Mouse (Mus musculus) liver, embryonic 11.5 days (tissue): Measurements from ENCODE around the gene Chadl. TPM values are rescaled to one million over a fixed set of nuclear protein-coding genes. Genes with fewer than 3 reads are reported as not detected.

Experiments
- ATAC-seq: fragments of 200-750 bp; cut with Nextera tagmentation; replicated peaks from 2 replicates; pipeline ENCODE4 v1.8.0; 2017; ENCODE audit warnings: moderate number of reproducible peaks, mild to moderate bottlenecking, moderate TSS enrichment, moderate library complexity; ENCODE audit not compliant: low FRiP score
- DNase-seq: peaks from one replicate; pipeline ENCODE4 v3.0.0-alpha.2; 2017; ENCODE audit warnings: low spot score
- H3K27ac ChIP-seq: fragments of 300-500 bp; sonication (generic); 2 replicates; pipeline ENCODE4 v1.5.1; 2014; ENCODE audit warnings: mild to moderate bottlenecking, low read depth, low read length, control low read depth
- H3K27me3 ChIP-seq: fragments of 300-500 bp; sonication (generic); replicated peaks from 2 replicates; pipeline ENCODE4 v1.6.1; 2014; ENCODE audit warnings: low read length, mixed read lengths; ENCODE audit not compliant: control insufficient read depth, insufficient read depth
- H3K36me3 ChIP-seq: fragments of 300-500 bp; sonication (generic); 2 replicates; pipeline ENCODE4 v1.6.1; 2014; ENCODE audit warnings: mild to moderate bottlenecking, low read length, moderate library complexity, mixed read lengths; ENCODE audit not compliant: control insufficient read depth, insufficient read depth
- H3K4me1 ChIP-seq: fragments of 300-500 bp; sonication (generic); replicated peaks from 2 replicates; pipeline ENCODE4 v1.6.1; 2014; ENCODE audit warnings: low read length, mixed read lengths; ENCODE audit not compliant: control insufficient read depth, insufficient read depth
- H3K4me2 ChIP-seq: fragments of 300-500 bp; sonication (generic); 2 replicates; pipeline ENCODE4 v1.6.1; 2014; ENCODE audit warnings: mild to moderate bottlenecking, control low read depth, moderate library complexity
- H3K4me3 ChIP-seq: fragments of 300-500 bp; sonication (generic); 2 replicates; pipeline ENCODE4 v1.5.1; 2014; ENCODE audit warnings: low read depth, low read length, control low read depth
- H3K9ac ChIP-seq: fragments of 300-500 bp; sonication (generic); 2 replicates; pipeline ENCODE4 v1.6.1; 2014; ENCODE audit warnings: low read depth, low read length, control low read depth
- H3K9me3 ChIP-seq: fragments of 300-500 bp; sonication (generic); 2 replicates; pipeline ENCODE4 v1.6.1; 2016; ENCODE audit warnings: low read length, inconsistent platforms, mixed read lengths; ENCODE audit not compliant: control insufficient read depth
- WGBS: fragments of 180-500 bp; shearing (Covaris S2); extraction: QIAGEN DNeasy Blood & Tissue Kit; methylation state at CpG from one replicate; pipeline ENCODE4 v1.1.7; 2014; 5-methylcytosine and 5-hydroxymethylcytosine counted together
- polyA plus RNA-seq: library from polyadenylated mRNA; unstranded; fragments of >200 nt; fragmentation: Nextera tagmentation; extraction: Ambion mirVana; gene quantifications from 2 replicates; pipeline ENCODE4 v1.2.1, GENCODE M21; 2014

Chadl gene
- polyA plus RNA-seq, 1 experiment from 2014 or later = 1.5 TPM

- Histone ChIP-seq H3K9me3 (no peaks in the 10 kb centered on the region), H3K27me3 (peaks cover 50% of the 10 kb centered on the region), H3K4me2 (peak overlapping the region; percentile 71), H3K27ac (no peak overlapping the region), H3K36me3 (no peaks in the 10 kb centered on the region), H3K4me1 (peaks cover 10% of the 10 kb centered on the region; the same call in 1 of the 2 replicates), H3K4me3 (peak overlapping the region; percentile 47), H3K9ac (peak overlapping the region; percentile 15)
- ATAC-seq = peak; percentile 72
- 2% methylated on average over 91 of the region's 107 CpGs for WGBS
- DNase-seq = peak; percentile 83
These were observed 2.9 kb downstream of the Chadl start for GRCm38 (mm10) chr15:81693967-81694881.

GRCm38 (mm10) chr15:81693366-81693966, 3.6 kb downstream of the Chadl start:
- no peak; the same call in 1 of the 2 replicates for ATAC-seq
- Histone ChIP-seq H3K9me3 (no peaks in the 10 kb centered on the region), H3K9ac (peak overlapping the region; percentile 15; the same call in 1 of the 2 replicates), H3K36me3 (no peaks in the 10 kb centered on the region), H3K4me2 (peak overlapping the region; percentile 71), H3K27ac (no peak overlapping the region), H3K27me3 (peaks cover 50% of the 10 kb centered on the region), H3K4me1 (peaks cover 10% of the 10 kb centered on the region; the same call in 1 of the 2 replicates), H3K4me3 (peak overlapping the region; percentile 47)
- DNase-seq = no peak
- 8% methylated on average over 41 of the region's 41 CpGs for WGBS

GRCm38 (mm10) chr15:81680301-81680805, 16.7 kb downstream of the Chadl start:
- 89% methylated on average over 4 of the region's 4 CpGs for WGBS

GRCm38 (mm10) chr15:81676637-81677036, 20.4 kb downstream of the Chadl start:
- peaks cover 13% of the 10 kb centered on the region for H3K36me3 ChIP-seq
- 88% methylated on average over 3 of the region's 3 CpGs for WGBS

More at GRCm38 (mm10) chr15:81680301-81680805, 16.7 kb downstream of the Chadl start:
- DNase-seq (no peak), ATAC-seq (no peak)
- Histone ChIP-seq H3K4me2 (no peak overlapping the region), H3K36me3 (peaks cover 39% of the 10 kb centered on the region), H3K9me3 (no peaks in the 10 kb centered on the region), H3K9ac (no peak overlapping the region), H3K4me1 (no peaks in the 10 kb centered on the region), H3K27ac (no peak overlapping the region), H3K27me3 (no peaks in the 10 kb centered on the region), H3K4me3 (no peak overlapping the region)

GRCm38 (mm10) chr15:81670231-81670640, 26.9 kb downstream of the Chadl start:
- H3K9ac ChIP-seq = no peak overlapping the region
- no peaks in the 10 kb centered on the region; the same call in 1 of the 2 replicates for H3K4me1 ChIP-seq
- no peak overlapping the region for H3K4me2 ChIP-seq
- no peak overlapping the region for H3K27ac ChIP-seq
- 86% methylated on average over 4 of the region's 4 CpGs for WGBS
- H3K9me3 ChIP-seq = no peaks in the 10 kb centered on the region
- H3K36me3 ChIP-seq = peaks cover 30% of the 10 kb centered on the region
- H3K27me3 ChIP-seq = no peaks in the 10 kb centered on the region
- no peak overlapping the region for H3K4me3 ChIP-seq
- peak; percentile 31; the same call in 1 of the 2 replicates for ATAC-seq
- DNase-seq = no peak

More at GRCm38 (mm10) chr15:81676637-81677036, 20.4 kb downstream of the Chadl start:
- Histone ChIP-seq H3K9me3 (no peaks in the 10 kb centered on the region), H3K9ac (no peak overlapping the region), H3K4me1 (no peaks in the 10 kb centered on the region), H3K27ac (no peak overlapping the region), H3K4me3 (no peak overlapping the region), H3K27me3 (no peaks in the 10 kb centered on the region), H3K4me2 (no peak overlapping the region)
- ATAC-seq (no peak), DNase-seq (no peak)

- Histone ChIP-seq H3K9ac (no peak overlapping the region), H3K4me2 (no peak overlapping the region), H3K9me3 (no peaks in the 10 kb centered on the region), H3K27ac (no peak overlapping the region), H3K4me1 (peaks cover 4% of the 10 kb centered on the region), H3K4me3 (no peak overlapping the region), H3K36me3 (peaks cover 30% of the 10 kb centered on the region), H3K27me3 (no peaks in the 10 kb centered on the region)
- DNase-seq = no peak
- no peak for ATAC-seq
- 83% methylated on average over 10 of the region's 10 CpGs for WGBS
These were observed 30.1 kb downstream of the Chadl start for GRCm38 (mm10) chr15:81666957-81667356.

- H3K9me3 ChIP-seq = no peaks in the 10 kb centered on the region
- H3K27ac ChIP-seq = peak within 1 kb of the TSS; percentile 11; the same call in 1 of the 2 replicates
- H3K27me3 ChIP-seq = no peaks in the 10 kb centered on the region
- peaks cover 19% of the 10 kb centered on the region for H3K36me3 ChIP-seq
- H3K4me1 ChIP-seq = peaks cover 4% of the 10 kb centered on the region
- ATAC-seq (peak; percentile 99), DNase-seq (peak; percentile 88)
- H3K9ac ChIP-seq = peak within 1 kb of the TSS; percentile 85
- under 1% methylated on average over 55 of the region's 55 CpGs for WGBS
- peak within 1 kb of the TSS; percentile 90 for H3K4me2 ChIP-seq
- peak within 1 kb of the TSS; percentile 66 for H3K4me3 ChIP-seq
These were observed 33.2 kb downstream of the Chadl start, which contains the start of gene L3mbtl2 for GRCm38 (mm10) chr15:81663697-81664561. L3mbtl2 (plus strand) TSS chr15:81663889.

GRCm38 (mm10) chr15:81663281-81663680, 33.8 kb downstream of the Chadl start:
- WGBS = 58% methylated on average over 10 of the region's 10 CpGs
- no peak overlapping the region for H3K27ac ChIP-seq
- no peaks in the 10 kb centered on the region for H3K27me3 ChIP-seq
- H3K9me3 ChIP-seq = no peaks in the 10 kb centered on the region
- peaks cover 14% of the 10 kb centered on the region for H3K36me3 ChIP-seq
- H3K4me2 ChIP-seq = peak overlapping the region; percentile 90
- peaks cover 4% of the 10 kb centered on the region for H3K4me1 ChIP-seq
- ATAC-seq (no peak), DNase-seq (no peak)
- H3K9ac ChIP-seq = no peak overlapping the region
- peak overlapping the region; percentile 66 for H3K4me3 ChIP-seq
